Mouse (Mus musculus) heart, postnatal 25 days (tissue): ENCODE results near the gene Slc35f3. TPM values are rescaled to one million over a fixed set of nuclear protein-coding genes. Genes with fewer than 3 reads are reported as not detected.

Source experiments
- DNase-seq: peaks from one replicate; pipeline ENCODE4 v3.0.0; 2022; ENCODE audit warnings: low spot score
- intact Hi-C: fragments of 180-260 bp; cut with DNase I; formaldehyde crosslinking; loops from one replicate; pipeline ENCODE4 v1.15.1; 2025
- total RNA-seq, 2 experiments: library from RNA; stranded (reverse); gene quantifications; 2 replicates each; pipeline ENCODE4 v1.2.3; 2021

Slc35f3 gene
- under 1 TPM in 1 of 2 experiments, not detected in 1; 0.11 TPM for total RNA-seq

DNA sequence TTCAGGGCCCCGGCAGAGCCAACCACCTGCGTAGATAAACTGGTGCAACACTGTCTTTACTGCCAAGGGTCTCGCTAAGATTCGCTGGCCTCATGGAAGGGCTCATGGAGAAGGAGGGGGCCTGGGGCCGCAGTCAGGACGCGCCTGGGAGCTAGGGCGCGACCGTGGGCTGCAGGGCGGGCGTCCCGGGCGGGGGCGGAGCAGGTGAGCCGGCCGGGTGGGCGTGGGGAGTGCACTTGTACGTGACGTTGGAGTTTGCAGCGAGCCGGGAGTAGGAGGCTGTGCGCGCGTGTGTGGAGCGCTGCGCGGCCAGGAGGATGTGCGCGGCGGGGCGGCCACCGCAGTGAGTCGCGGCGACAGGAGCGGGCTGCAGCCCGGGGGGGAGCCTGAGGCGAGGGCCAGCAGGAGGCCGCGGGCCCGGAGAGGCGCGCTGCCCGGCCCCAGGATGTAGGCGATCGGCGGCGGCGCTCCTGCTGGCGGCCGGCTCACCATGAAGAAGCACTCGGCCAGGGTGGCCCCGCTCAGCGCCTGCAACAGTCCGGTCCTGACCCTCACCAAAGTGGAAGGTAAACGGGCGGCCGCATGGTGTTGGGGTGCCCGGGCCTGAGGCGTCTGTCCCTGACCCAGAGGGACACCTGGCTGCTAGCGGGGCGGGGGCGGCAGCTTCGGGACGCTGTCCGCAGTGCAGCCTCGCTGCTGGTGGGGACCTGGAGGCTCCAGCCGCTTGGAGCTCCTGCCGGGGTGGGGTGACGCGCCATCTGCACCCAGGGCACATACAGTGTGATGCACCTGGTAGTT, at the start of gene Slc35f3:
Gene Slc35f3 (plus strand): TSS at position 263 of the 798 bp plus-strand sequence.
- DNase-seq = no peak
- intact Hi-C loops = no loop called here

DNA sequence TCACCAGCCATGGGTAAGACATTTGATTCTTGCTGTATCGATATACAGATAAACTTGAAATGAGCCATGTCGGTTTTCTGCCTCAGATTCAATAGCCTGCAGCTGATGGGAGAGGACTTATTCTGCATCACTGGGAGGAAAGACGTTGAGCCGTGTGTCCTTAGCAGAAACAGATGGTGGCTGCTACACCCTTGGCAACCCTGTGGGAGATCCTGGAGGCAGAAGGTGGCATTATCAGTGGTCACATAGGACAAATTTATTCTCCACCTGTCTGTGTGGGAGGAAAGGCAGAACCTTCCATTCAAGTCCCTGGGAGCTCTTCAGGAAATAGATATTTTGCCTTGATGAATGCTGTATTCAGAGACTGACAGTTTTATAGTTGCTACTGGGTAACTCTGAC, 47.9 kb upstream of the Slc35f3 start:
- intact Hi-C loops = loop anchor here (10.0 kb wide), 1 partner anchor 176 kb away; no protein-coding TSS in a partner anchor
- DNase-seq = no peak

DNA sequence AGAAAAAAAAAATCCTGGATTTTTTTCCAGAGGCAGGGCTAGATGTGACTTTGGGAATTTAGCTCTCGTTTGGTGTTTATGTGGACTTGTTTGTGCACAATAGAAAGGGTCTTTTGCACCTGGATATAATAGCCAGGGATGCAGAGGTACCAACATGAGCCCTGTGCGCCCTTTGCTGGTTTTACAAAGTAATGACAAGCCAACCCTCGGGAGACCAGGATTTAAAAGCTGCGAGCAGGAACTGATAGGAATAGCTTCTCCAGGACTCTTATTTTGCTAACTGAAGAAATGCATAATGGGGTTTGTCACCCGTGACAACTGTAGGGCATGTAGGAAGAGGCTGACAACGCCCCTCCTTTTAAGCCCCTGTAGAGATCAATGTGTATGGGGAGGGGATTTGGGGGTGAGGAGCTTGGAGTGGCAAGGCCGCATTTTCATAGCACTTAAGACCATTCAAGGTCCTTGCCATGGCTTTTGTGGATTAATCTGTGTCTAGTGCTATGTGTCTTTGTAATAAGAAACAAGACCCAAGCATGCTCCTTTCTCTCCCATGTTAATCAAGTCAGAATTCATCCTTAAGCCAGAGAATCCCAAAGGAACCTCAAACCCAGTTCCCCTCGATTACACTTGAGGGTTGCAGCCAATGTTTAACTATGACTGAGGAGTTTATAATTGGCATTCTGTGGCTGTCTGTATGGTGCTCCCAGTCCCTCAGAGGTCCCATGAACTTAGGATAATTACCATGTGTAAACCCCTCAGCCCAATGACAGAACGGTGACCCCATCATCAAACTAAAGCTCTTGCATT, 41.6 kb upstream of the Slc35f3 start:
- DNase-seq = no peak
- intact Hi-C loops = loop anchor here (5.0 to 10.0 kb wide), 3 partner anchors 182 to 721 kb away; no protein-coding TSS in a partner anchor

DNA sequence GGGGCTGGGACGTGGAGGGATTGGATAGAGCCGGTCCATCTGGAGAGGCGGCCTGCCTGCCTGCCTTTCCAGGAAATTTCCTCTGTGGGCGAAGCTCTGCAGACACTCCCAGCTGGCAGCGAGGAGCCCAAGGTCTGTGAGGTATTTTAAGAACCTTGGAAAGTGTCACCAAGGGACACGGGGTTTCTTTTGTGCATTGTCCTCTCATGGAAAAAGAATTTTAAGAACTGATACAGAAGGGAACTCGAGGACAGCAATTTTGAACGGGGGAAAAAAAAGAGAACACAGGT, 41.0 kb upstream of the Slc35f3 start:
- intact Hi-C loops = loop anchor here (5.0 to 10.0 kb wide), 3 partner anchors 183 to 720 kb away; no protein-coding TSS in a partner anchor
- no peak for DNase-seq

DNA sequence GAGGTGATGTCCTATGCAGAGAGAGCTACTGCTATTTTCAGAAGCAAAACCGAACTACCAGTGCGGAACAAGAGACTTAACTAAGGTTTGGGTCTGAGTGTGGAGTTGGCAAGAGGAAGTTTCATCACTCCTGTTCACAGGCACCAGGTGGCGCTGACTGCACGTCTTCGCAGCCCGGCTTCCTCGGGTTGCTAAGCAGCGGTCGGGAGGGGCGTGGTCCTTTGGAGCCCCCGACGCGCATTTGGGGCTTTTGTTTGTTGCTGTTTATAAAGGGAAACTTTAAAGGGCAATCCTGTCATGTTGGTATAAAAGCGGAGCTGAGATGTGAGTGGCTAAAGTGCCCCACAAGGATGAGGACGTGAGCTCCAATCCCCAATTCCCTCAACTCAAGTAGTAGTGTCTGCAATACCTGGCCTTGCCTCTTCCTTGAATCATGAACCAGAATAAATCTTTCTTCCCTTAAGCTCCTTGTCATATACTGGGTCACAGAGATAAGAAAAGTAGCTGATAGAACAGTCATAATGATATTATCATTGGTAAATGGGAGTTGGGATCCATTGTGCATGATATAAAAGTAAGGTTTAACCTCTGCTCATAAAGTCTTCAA, 40.1 kb upstream of the Slc35f3 start:
- intact Hi-C loops = loop anchor here (5.0 to 10.0 kb wide), 3 partner anchors 183 to 719 kb away; no protein-coding TSS in a partner anchor
- no peak for DNase-seq

DNA sequence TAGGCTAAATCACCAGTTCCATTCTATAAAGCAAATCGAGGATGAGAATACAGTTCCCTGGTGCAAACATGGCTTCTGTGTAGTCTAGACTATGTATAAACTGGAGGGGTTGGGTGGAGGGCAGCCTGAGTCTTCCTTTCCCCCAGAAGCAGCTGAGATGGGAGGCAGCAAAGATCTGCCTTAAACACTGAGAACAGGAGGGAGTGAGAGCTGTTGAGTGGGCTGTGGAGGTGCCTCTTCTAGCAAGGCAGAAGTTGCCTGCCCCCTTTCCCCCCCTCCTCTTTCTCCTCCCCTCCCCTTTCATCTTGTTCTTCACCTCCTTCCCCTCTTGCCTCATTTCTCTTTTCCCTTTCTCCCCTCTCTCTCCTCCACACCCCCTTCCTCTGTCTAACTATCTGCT, 33.2 kb upstream of the Slc35f3 start:
- intact Hi-C loops = no loop called here
- no peak for DNase-seq

DNA sequence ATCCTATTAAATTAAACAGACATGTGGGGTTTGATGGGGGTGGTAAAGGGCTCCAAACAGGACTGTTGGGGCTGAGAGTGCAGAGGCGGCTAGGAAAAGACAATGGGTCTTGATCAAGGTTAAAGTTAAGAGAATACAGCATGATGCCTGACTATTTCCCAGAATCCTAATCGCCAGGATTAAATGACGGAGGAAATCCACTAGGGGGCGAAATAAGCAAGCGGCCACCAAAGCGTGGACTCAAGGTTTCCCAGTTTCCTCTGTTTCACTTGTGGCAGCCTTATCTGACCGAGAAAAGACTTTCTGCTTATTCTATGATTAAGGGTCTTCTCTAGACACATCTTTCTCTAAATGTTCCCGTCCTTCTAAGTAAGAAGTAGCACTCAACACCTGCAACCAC, 31.2 kb upstream of the Slc35f3 start:
- intact Hi-C loops = no loop called here
- no peak for DNase-seq

DNA sequence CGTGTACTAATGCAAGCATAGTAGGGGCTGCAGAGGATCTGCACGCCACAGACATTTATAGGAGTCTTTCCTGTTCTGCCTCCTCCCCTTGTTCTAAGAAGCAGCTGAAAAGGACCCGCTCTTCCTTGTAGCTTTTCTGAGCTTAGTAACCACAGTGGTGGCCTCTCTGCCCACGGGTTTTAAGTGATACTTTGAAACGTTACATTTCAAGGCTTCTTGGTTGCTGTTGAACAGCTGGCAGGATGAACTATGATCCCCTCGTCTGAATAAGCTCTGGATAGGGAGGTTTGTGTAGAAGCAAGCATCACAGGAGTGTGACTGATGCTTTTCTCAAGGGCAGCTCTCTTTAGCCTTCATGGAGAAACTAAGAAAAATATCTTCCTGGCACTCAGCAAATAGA, 28.6 kb upstream of the Slc35f3 start:
- intact Hi-C loops = no loop called here
- DNase-seq = no peak

DNA sequence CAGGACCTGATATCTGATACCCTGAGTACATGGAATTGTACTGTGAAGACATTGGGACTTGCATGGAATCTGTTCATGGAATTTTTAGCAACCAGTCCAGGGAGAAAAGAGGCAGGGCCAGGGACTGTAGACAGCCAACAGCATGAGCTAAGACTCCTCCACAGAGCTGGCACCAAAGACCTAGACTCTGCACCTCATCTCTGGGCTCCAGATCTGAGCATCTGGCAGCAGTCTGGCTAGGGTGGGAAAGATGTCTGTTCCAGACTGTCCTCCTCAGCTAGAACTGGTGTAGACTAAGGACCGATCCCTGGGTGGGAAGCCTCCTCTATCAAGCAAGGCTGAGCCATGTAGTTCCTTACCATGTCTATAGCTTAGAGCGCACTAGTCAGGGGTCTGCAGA, 25.9 kb upstream of the Slc35f3 start:
- DNase-seq = no peak
- intact Hi-C loops = no loop called here

DNA sequence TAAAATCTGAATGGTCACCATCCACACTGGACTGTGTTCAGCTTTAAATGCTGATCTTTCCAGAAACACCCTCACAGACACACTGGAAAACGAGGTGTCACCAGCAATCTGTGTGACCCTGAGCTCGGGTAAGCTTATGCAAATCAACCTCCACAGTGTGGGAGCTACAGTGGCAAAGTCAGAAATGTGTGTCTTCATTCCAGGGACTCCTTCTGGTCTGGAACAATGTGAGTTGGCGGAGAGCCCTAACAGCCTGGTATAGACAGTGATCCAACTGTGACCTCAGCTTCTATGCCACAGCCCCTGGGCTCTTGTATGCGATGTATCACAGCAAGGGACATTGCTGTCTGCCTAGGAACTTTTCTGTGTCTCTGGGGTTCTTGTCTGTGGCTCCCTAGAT, 25.3 kb upstream of the Slc35f3 start:
- no peak for DNase-seq
- intact Hi-C loops = no loop called here

DNA sequence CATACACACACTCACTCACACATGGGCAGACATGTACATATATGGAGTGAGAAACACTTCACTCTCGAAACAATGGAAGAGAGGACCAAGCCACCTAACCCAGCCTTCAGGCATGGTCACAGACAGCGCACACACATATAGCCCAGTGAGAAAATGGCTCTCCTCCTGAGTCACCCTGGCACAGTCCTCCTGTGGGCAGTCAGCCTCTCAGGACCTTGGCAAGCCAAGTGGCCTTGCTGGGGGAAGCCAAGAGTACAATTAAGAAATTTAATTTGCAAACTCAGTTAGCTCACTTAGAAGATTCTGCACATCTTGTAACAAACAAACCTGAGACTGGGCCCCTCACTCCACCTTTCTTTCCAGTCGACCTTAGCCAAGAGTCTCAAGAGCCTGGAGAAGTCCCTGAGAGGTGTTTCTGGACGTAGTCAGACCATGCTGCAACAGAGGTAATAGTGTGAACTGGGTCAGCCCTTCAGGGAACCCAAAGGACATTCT, 23.4 kb upstream of the Slc35f3 start:
- intact Hi-C loops = no loop called here
- no peak for DNase-seq

DNA sequence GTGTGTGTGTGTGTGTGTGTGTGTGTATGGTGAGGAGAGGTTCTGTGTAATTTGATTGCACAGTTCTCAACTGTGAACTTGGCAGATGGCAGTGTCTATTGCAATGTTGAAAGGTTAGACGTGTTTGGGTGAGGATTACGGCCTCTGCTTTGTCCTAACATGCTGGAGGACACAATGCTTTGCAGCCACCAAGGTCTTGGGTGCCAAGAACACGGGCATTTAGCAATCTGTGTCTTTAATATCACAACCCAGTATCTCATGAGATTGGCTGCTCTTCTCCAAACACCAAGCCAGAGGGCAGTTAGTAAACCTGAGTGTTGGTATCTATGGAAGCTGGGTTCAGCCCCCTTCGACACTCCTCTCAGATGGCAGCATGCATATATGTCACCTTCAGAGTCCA, 22.5 kb upstream of the Slc35f3 start:
- no peak for DNase-seq
- intact Hi-C loops = no loop called here

DNA sequence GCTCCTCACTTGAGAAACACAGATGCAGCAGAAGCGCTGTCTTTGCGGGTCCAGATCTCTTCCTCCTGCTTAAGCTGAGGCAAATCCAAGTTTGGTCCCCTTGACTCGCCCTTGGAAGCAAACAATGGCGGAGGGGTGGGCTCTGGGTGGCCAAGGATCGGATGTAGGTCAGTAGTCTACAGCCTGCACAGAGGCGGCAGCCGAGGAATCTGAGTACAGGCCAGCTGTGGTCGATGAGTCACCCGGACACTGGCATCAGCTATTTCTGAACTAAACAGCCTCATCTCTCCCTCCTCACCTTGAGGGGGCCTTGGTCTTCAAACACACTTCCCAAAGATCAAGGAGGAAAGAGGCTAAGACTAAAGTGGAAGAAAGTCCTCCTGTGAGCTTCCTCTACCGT, 6.4 kb upstream of the Slc35f3 start:
- no peak for DNase-seq
- intact Hi-C loops = no loop called here

DNA sequence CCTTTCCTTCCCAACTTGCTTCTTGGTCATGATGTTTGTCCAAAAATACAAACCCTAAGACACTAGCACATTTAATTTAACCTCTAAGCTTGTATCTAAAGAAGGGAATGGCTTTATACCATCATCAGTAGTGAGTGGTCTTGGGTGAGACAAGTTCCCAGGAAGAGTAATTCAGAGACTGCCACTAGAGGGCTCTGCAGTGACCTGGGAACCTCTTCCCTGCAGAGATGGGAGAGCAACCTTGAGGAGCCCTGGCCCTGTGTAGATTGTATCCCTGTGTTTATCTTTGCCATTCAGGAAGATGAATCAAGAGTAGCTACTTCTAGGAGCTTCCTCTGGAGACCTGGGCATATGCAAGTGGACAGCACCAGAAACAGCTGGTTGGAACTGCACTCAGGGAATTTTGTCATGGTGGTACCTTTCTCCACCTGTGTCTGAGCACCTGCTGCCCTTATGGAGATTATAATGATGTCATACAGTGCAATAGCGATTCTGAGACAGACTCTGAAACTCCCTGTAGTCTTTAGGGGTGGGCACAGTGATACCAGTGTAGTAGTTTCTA, 993 bp upstream of the Slc35f3 start:
- intact Hi-C loops = no loop called here
- no peak for DNase-seq

DNA sequence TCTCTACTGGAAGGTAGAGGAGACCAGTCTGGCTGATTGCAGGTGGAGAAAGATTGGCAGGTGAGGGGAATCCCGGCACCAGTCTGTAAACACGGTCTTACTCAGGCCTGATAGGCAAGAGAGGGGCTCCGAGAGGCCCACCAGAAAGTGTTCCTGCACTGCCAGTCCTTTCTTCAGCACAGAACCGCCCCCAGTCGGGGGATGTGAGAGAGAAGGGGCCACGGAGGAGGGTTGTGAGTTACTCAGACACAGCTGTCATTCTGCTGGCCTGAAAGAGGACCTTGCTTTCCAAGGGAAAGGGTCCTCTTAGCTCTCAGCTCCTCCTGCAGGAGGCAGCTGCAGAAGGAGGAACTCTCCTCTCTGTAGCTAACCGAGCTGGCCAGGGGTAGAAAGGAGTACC, 975 bp downstream of the Slc35f3 start:
- no peak for DNase-seq
- intact Hi-C loops = no loop called here

DNA sequence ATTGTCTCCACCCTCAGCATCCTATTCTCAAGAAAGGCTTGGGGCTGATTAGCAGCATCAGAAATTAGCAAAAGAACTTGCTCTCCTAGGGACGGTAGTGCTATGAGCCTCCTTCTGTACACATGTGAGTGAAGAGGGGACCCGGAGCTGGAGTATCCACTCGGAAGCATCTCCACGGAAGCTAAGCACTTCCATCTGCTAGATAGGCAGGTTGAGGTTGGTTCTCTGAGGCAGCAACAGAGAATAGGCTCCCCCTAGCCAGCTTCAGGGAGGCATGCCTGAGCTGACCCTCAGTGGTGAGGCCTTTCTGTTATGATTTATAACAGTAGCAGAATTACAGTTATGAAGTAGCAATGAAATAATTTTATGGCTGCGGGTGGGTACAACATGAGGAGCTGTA, 2.0 kb downstream of the Slc35f3 start:
- intact Hi-C loops = no loop called here
- no peak for DNase-seq

DNA sequence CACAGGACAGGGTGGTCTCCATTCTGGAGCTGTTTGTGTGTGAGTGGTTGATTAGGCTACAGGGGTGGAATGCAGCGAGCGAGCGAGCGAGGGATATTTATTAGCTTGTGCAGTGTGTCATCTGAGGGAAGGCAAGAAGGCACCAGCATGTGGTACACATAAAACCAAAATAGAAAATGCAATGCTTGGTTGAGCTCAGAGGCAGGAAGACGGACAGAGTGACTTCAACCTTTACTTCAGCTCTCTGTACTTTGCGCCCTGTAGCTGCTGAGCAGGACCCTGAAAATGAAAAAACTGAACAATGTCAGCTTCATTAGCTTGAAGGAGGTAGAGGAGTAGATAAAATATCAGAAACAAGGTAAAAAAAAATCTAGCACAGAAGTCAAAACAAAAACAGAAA, 3.2 kb downstream of the Slc35f3 start:
- intact Hi-C loops = no loop called here

DNA sequence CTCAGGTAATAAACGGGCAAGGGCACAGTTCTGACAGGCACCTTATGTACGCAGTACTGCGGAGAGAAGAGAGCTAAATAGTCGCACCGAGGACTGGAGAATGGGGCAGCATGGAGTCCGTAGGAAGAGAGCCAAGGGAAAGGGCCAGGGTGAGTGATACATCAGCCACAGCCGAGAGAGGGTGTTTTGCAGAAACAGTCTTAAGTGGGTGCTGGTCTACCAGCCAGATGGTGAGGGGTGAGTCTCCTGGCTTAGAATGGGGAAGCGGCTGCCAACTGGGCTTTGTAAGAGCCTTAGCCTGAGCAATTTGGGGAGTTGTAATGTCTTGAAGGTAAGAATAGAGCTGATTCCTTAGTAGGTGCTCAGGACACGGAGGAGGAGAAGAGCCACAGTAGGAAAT, 8.8 kb downstream of the Slc35f3 start:
- DNase-seq = no peak
- intact Hi-C loops = no loop called here

More for the DNA sequence above, 3.2 kb downstream of the Slc35f3 start:
- DNase-seq = no peak

DNA sequence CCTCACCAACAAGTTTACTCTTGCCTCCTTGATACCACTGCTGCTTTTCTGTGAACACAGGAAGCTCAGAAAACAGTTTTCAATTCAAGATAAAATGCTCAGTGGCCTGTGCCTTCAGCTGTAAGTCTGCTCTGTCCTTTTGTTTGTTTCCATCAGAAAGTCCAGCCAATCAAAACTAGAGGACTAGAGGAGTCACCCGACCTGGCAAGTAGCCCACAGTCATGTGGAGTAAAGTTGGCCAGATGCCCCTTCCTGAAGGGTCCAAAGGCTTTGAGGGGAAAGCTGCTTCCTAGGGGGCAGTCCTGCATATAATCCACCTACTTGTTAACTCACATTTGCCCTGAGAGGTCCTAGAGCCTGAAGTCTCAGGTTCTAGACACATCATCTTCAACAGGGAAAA, 10.7 kb downstream of the Slc35f3 start:
- DNase-seq = no peak
- intact Hi-C loops = no loop called here

DNA sequence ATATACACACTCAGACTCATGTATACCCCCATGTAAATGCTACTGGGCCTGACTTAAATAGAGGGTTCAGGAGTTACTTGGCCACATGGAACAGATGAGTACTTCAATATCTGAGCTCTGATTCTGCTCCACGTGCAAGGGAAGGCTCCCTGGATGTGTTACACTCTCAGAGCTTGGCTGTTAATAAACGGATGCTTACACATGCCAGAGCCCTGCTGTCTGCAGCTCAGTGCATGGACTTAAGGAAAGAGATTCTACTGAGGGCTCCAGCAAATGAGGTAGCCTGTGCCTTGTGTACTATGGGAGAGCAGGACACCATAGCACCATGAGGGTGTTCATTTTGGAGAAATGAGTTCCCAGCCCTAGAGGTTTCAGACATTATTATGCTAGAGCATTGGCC, 26.6 kb downstream of the Slc35f3 start:
- no peak for DNase-seq
- intact Hi-C loops = no loop called here
